Comparison of ENCODE assay signal across 9 mouse cellular contexts in the genomic region with DNA sequence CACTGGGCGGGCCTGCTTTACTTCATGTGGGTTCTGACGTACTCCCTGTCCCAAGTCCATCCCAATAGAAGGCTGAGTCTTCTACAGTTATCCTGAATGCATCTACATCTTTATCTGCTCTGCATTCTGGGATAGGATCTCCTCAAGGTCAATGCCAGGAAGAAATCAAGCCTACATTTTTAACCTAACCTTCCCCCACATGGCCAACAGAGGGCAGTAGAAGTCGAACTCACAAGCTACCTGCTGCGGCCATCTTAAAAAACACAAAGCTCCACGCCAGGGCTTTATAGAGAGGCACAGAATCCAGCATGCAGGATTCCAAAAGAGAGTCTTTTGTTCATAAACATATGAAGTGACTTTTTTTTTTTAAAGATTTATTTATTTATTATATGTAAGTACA. TPM values are rescaled to one million over a fixed set of nuclear protein-coding genes. Genes with fewer than 3 reads are reported as not detected.
DNase-seq lines count a peak whose midpoint lies in the region; ATAC-seq and TF ChIP-seq lines count a peak whose summit lies in the region.
"Had no signal": no experiment of that assay in that cellular context is flagged by ENCODE, and none has a peak within 500 bp of the region (broad histone marks: within the 10 kb centered on the region; RNA-seq: fewer than 3 reads in every experiment).

No protein-coding gene starts in this region.

- TF ChIP-seq POLR2A in cortical plate, adult 2 months (IDR thresholded peaks at IDR 0.05; ENCODE audit: extremely low read depth, insufficient read depth, low read length): no peak

- H3K36me3 ChIP-seq in G1E (replicated peaks): no peaks in the 10 kb centered on the region

- no peaks in the 10 kb centered on the region for H3K9me3 ChIP-seq in G1E (replicated peaks)

- H3K27me3 ChIP-seq in G1E (ENCODE audit: insufficient read depth, low read length): no peaks in the 10 kb centered on the region

- H3K27ac ChIP-seq in cortical plate, adult 2 months (ENCODE audit: insufficient read depth, low read length): no peak overlapping the region

- H3K4me3 ChIP-seq in G1E (ENCODE audit: low read depth, low read length): no peak overlapping the region
- no peak overlapping the region for H3K4me3 ChIP-seq in cortical plate, adult 2 months (ENCODE audit: insufficient read depth, low read length)

- ATAC-seq in G1E (ENCODE audit: extremely low read depth, insufficient number of reproducible peaks, low FRiP score, poor library complexity, severe bottlenecking): no peak

- peak; percentile 20 for DNase-seq in kidney, postnatal 36 days
- no peak for DNase-seq in kidney, postnatal 10 days
- peak; percentile 35 for DNase-seq in G1E (ENCODE audit: low spot score)
- peak; percentile 22 for DNase-seq in retina, embryonic 14.5 days (ENCODE audit: low spot score)
- no peak for DNase-seq in layer of hippocampus, postnatal 14 days (ENCODE audit: low spot score in 2 of 2)
- DNase-seq in heart, adult 11 months: no peak
- no peak for DNase-seq in cerebellum, postnatal 25 days

- peak; percentile 77 for TF ChIP-seq CTCF in G1E (IDR thresholded peaks at IDR 0.05; ENCODE audit: low read depth, low read length)
- TF ChIP-seq CTCF in cortical plate, adult 2 months (IDR thresholded peaks at IDR 0.05; ENCODE audit: extremely low read depth, insufficient read depth, low read length): 0 out of 2 replicates have a peak, but pooled peaks have one; percentile 13

- H3K4me1 ChIP-seq in G1E (ENCODE audit: insufficient read depth, low read depth, low read length): peaks cover 25% of the 10 kb centered on the region
- H3K4me1 ChIP-seq in cortical plate, adult 2 months (ENCODE audit: control insufficient read depth, insufficient read depth, low read length): no peaks in the 10 kb centered on the region

RNA-seq across cellular contexts. Expression of gene Mgat4e, which starts 25.1 kb away (rescaled TPM):
- not detected in 2 replicates for total RNA-seq in G1E (2014; fragmentation: Nextera tagmentation)
- 0.38 and 0.64 TPM in 2 replicates for total RNA-seq in G1E (2017)
- polyA plus RNA-seq in G1E (2012): not detected in 2 replicates
- 0.08 TPM in 1 of 2 replicates, not detected in the other for polyA plus RNA-seq in cortical plate, adult 2 months (2012; rRNA removed)
- under 1 TPM in 1 of 2 experiments, not detected in 1; 0.38 TPM for total RNA-seq in layer of hippocampus, postnatal 14 days (2021)
- polyA plus RNA-seq: intestine, embryonic 14.5 days had no signal

RNA-seq across cellular contexts. Expression of gene Rabif, which starts 30.0 kb away (rescaled TPM):
- total RNA-seq in G1E (2014; fragmentation: Nextera tagmentation) (24.7 and 27.9 TPM in 2 replicates), G1E (2017) (32.2 and 33.5 TPM in 2 replicates)
- polyA plus RNA-seq in G1E (2012): 9.2 and 12.8 TPM in 2 replicates
- 28.7 TPM in 2 replicates for polyA plus RNA-seq in cortical plate, adult 2 months (2012; rRNA removed)
- 10 to 100 TPM; 26.7 to 27.8 TPM for total RNA-seq in layer of hippocampus, postnatal 14 days (2021)

RNA-seq across cellular contexts. Expression of gene Kdm5b, which starts 35.5 kb away (rescaled TPM):
- total RNA-seq in G1E (2014; fragmentation: Nextera tagmentation) (148 and 174 TPM in 2 replicates), G1E (2017) (66.1 and 70.7 TPM in 2 replicates)
- 21.2 and 22.4 TPM in 2 replicates for polyA plus RNA-seq in G1E (2012)
- 26.4 and 27.9 TPM in 2 replicates for polyA plus RNA-seq in cortical plate, adult 2 months (2012; rRNA removed)
- total RNA-seq in layer of hippocampus, postnatal 14 days (2021): 10 to 100 TPM; 69.7 to 74.6 TPM

Comparison
In these comparisons a context has a peak if more than half of its experiments do, and no peak if none do; other contexts are left out.
1. DNase-seq: peak in kidney, postnatal 36 days (2 of 2), G1E (single experiment) and retina, embryonic 14.5 days (single experiment); none in kidney, postnatal 10 days (single experiment), layer of hippocampus, postnatal 14 days (0 of 2), heart, adult 11 months (single experiment) and cerebellum, postnatal 25 days (0 of 2).